Mouse (Mus musculus) hindbrain, postnatal 0 days (tissue): ENCODE results near the gene Nup210. TPM values are rescaled to one million over a fixed set of nuclear protein-coding genes. Genes with fewer than 3 reads are reported as not detected.
"Not testable (repeated sequence)": the region's sequence is repeated elsewhere in the genome, so short reads cannot be mapped to it uniquely, and the experiment has no call there.

Experiments
- ATAC-seq: fragments of 200-750 bp; cut with Nextera tagmentation; 2 replicates; pipeline ENCODE4 v1.8.0; 2017; ENCODE audit warnings: mild to moderate bottlenecking, moderate TSS enrichment, moderate library complexity
- DNase-seq: peaks from one replicate; pipeline ENCODE4 v3.0.0-alpha.2; 2015; ENCODE audit warnings: low spot score
- H3K27ac ChIP-seq: fragments of 300-500 bp; sonication (generic); 2 replicates; pipeline ENCODE4 v1.5.1; 2014; ENCODE audit warnings: mild to moderate bottlenecking
- H3K27me3 ChIP-seq: fragments of 300-500 bp; sonication (generic); 2 replicates; pipeline ENCODE4 v1.6.1; 2014; ENCODE audit warnings: low read length, mixed read lengths; ENCODE audit not compliant: insufficient read depth
- H3K36me3 ChIP-seq: fragments of 300-500 bp; sonication (generic); 2 replicates; pipeline ENCODE4 v1.6.1; 2014; ENCODE audit warnings: low read length, mixed read lengths; ENCODE audit not compliant: insufficient read depth
- H3K4me1 ChIP-seq: fragments of 300-500 bp; sonication (generic); 2 replicates; pipeline ENCODE4 v1.6.1; 2014; ENCODE audit warnings: antibody characterized with exemption, low read length, mixed read lengths; ENCODE audit not compliant: insufficient read depth
- H3K4me2 ChIP-seq: fragments of 300-500 bp; sonication (generic); 2 replicates; pipeline ENCODE4 v1.6.1; 2014; ENCODE audit warnings: low read depth, mild to moderate bottlenecking, low read length, moderate library complexity, mixed read lengths
- H3K4me3 ChIP-seq: fragments of 300-500 bp; sonication (generic); 2 replicates; pipeline ENCODE4 v1.5.1; 2014; ENCODE audit warnings: low read length
- H3K9ac ChIP-seq: fragments of 300-500 bp; sonication (generic); replicated peaks from 2 replicates; pipeline ENCODE4 v1.6.1; 2014; ENCODE audit warnings: mild to moderate bottlenecking, low read length, moderate library complexity, mixed read lengths
- H3K9me3 ChIP-seq: fragments of 300-500 bp; sonication (generic); 2 replicates; pipeline ENCODE4 v1.6.1; 2016; ENCODE audit warnings: low read length, mixed read lengths
- CTCF ChIP-seq: IDR thresholded peaks from 2 replicates; pipeline ENCODE4 v1.5.1; 2016; ENCODE audit warnings: antibody characterized with exemption, control low read depth, low read depth
- WGBS: fragments of 180-500 bp; shearing (Covaris S2); extraction: QIAGEN DNeasy Blood & Tissue Kit; methylation state at CpG from one replicate; pipeline ENCODE4 v1.1.7; 2014; 5-methylcytosine and 5-hydroxymethylcytosine counted together
- polyA plus RNA-seq: library from polyadenylated mRNA; unstranded; fragments of >200 nt; fragmentation: Nextera tagmentation; extraction: Ambion mirVana; gene quantifications from 2 replicates; pipeline ENCODE4 v1.2.1, GENCODE M21; 2015
- total RNA-seq: library from RNA; depleted of rRNA; stranded (reverse); fragments of >200 nt; gene quantifications from 2 replicates; pipeline ENCODE4 v1.2.3, GENCODE M21; 2014

Gene Nup210
- total and polyA plus RNA-seq, 2 experiments from 2014 or later = 15.6 to 76.0 TPM

DNA sequence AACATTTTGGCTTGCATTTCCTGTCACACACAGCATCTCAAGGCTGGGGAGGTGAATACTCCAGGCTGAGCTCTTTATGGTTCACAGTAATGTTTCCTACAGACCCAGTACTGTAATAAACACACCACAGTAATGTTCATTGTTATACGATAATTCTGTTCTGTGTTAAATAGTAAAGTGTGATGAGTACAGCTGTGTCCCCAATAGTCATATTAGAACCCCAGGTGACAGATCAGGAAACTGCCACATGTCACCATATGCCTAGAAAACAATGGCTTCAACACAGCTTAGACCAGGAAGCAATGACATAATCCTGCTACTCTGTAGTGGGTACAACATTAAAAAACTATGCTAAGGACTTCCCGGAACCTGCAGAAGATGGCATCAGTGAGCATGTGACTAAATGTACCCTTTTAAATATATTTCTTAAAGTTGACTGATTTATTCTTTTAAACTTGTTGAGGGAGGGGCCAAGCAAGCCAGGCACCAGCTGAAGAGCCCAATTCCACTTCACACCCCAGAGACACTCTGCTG lies 7.6 kb downstream of the Nup210 start:
- no peak overlapping the region for H3K4me2 ChIP-seq
- H3K36me3 ChIP-seq = no peaks in the 10 kb centered on the region
- H3K4me3 ChIP-seq = no peak overlapping the region
- no peaks in the 10 kb centered on the region for H3K27me3 ChIP-seq
- H3K9me3 ChIP-seq = no peaks in the 10 kb centered on the region
- WGBS = 77% methylated on average over 2 of the region's 2 CpGs
- DNase-seq (no peak), ATAC-seq (peak; percentile 36; the same call in 1 of the 2 replicates)
- H3K9ac ChIP-seq = no peak overlapping the region
- TF ChIP-seq CTCF = no peak
- no peak overlapping the region for H3K27ac ChIP-seq
- H3K4me1 ChIP-seq = no peaks in the 10 kb centered on the region

DNA sequence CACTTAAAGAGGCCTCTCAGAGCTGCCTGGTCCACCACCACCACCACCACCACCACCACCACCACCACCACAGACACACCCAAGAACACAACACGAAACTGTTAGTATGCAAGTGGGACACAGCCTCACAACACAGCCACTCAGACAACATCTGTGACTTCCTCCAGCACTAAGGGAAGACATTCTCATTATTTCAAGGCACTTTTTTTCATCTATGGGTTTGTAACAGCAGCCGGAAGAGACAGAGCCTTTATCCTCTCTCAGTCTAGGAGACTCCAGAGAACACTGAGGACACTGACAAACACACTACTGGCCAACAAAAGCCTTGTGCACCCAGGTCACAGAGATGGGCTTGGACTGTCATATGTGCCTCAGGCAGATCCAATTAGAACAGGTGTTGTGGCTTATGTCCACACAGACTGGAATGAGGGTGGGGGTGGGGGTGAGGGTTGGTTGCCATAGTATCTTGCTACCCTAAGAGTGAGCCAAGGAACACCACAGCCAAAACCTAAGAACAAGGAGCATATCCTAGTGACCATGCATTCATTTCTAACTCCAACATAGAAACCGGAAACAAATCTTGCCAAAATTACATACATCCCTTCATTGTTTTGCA lies 8.2 kb downstream of the Nup210 start:
- WGBS = 72% methylated on average over 3 of the region's 3 CpGs
- no peaks in the 10 kb centered on the region for H3K4me1 ChIP-seq
- DNase-seq = peak; percentile 32
- H3K9me3 ChIP-seq = no peaks in the 10 kb centered on the region
- no peaks in the 10 kb centered on the region for H3K27me3 ChIP-seq
- no peak overlapping the region for H3K27ac ChIP-seq
- no peaks in the 10 kb centered on the region for H3K36me3 ChIP-seq
- TF ChIP-seq CTCF = no peak
- no peak overlapping the region for H3K4me3 ChIP-seq
- peak; percentile 76 for ATAC-seq
- H3K9ac ChIP-seq = no peak overlapping the region
- no peak overlapping the region for H3K4me2 ChIP-seq

- TF ChIP-seq CTCF = no peak
- Histone ChIP-seq H3K27ac (no peak overlapping the region), H3K27me3 (no peaks in the 10 kb centered on the region), H3K36me3 (no peaks in the 10 kb centered on the region), H3K4me3 (no peak overlapping the region), H3K9me3 (no peaks in the 10 kb centered on the region), H3K4me2 (no peak overlapping the region), H3K4me1 (no peaks in the 10 kb centered on the region), H3K9ac (no peak overlapping the region)
- ATAC-seq = no peak
- 93% methylated on average over 2 of the region's 2 CpGs for WGBS
- no peak for DNase-seq
Observed at GRCm38 (mm10) chr6:91105400-91106129, 11.1 kb downstream of the Nup210 start.

GRCm38 (mm10) chr6:91104765-91105399 lies 11.7 kb downstream of the Nup210 start:
- WGBS = 67% methylated on average over 3 of the region's 3 CpGs
- Histone ChIP-seq H3K27me3 (no peaks in the 10 kb centered on the region), H3K36me3 (no peaks in the 10 kb centered on the region), H3K9me3 (no peaks in the 10 kb centered on the region), H3K4me3 (no peak overlapping the region), H3K4me2 (no peak overlapping the region), H3K27ac (no peak overlapping the region), H3K9ac (no peak overlapping the region), H3K4me1 (no peaks in the 10 kb centered on the region)
- DNase-seq (no peak), ATAC-seq (no peak)
- TF ChIP-seq CTCF = no peak

GRCm38 (mm10) chr6:91103421-91103820 lies 13.2 kb downstream of the Nup210 start:
- ATAC-seq, H3K36me3 ChIP-seq, H3K9me3 ChIP-seq, H3K9ac ChIP-seq, H3K4me2 ChIP-seq, H3K4me1 ChIP-seq, H3K4me3 ChIP-seq, DNase-seq, H3K27ac ChIP-seq, H3K27me3 ChIP-seq: not testable (repeated sequence)
- WGBS = 96% methylated on average over 1 of the region's 1 CpGs

DNA sequence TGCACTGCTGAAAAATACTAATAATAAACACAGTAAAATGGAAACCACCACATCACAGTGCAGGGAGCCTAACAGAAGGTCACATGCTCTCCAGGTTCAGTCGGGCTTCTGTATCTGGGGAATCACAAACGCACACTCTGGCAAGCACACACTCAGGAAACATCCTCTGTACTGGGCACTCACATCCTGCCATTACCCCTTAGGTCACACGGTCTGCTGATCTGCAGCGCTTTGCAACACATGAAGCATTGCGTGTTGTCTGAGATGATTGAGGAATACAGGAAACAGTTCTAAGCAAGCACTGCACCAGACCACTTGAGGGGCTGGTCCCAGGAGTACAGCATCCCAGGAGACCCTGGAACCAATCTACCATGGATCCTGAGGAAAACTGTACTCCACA lies 16.0 kb downstream of the Nup210 start:
- no peaks in the 10 kb centered on the region for H3K9me3 ChIP-seq
- WGBS = 91% methylated on average over 5 of the region's 5 CpGs
- no peak for TF ChIP-seq CTCF
- no peak overlapping the region for H3K27ac ChIP-seq
- no peaks in the 10 kb centered on the region for H3K4me1 ChIP-seq
- ATAC-seq (no peak), DNase-seq (no peak)
- H3K27me3 ChIP-seq = no peaks in the 10 kb centered on the region
- no peaks in the 10 kb centered on the region; the same call in 1 of the 2 replicates for H3K36me3 ChIP-seq
- no peak overlapping the region for H3K4me2 ChIP-seq
- H3K4me3 ChIP-seq = no peak overlapping the region
- H3K9ac ChIP-seq = no peak overlapping the region
